8 mouse cellular contexts compared by ENCODE assay signal in genomic region chr2:163016916-163017743, GRCm38 (mm10). TPM values are rescaled to one million over a fixed set of nuclear protein-coding genes. Genes with fewer than 3 reads are reported as not detected.
DNase-seq lines count a peak whose midpoint lies in the region; ATAC-seq lines count a peak whose summit lies in the region.

TSS of gene Ift52 (plus strand) at chr2:163017354.

- H3K27ac ChIP-seq in brown adipose tissue, adult 24 weeks (replicated peaks; ENCODE audit: low read depth, low read length), result peak within 1 kb of the TSS; percentile 70
- H3K27ac ChIP-seq in heart, embryonic 13.5 days (replicated peaks), result peak within 1 kb of the TSS; percentile 60
- peak within 1 kb of the TSS; percentile 66 for H3K27ac ChIP-seq in liver, embryonic 12.5 days
- H3K27ac ChIP-seq in stomach, embryonic 15.5 days, result peak within 1 kb of the TSS; percentile 77

- peak; percentile 94 for ATAC-seq in heart, embryonic 13.5 days (ENCODE audit: extremely low read depth, insufficient number of reproducible peaks, low FRiP score, low TSS enrichment)
- peak; percentile 96 for ATAC-seq in liver, embryonic 12.5 days
- ATAC-seq in stomach, embryonic 15.5 days (ENCODE audit: insufficient read depth, low FRiP score, low read depth), result peak; percentile 92

- H3K4me2 ChIP-seq in heart, embryonic 13.5 days, result peak within 1 kb of the TSS; percentile 74
- H3K4me2 ChIP-seq in liver, embryonic 12.5 days, result peak within 1 kb of the TSS; percentile 68
- H3K4me2 ChIP-seq in stomach, embryonic 15.5 days, result peak within 1 kb of the TSS; percentile 47

- DNase-seq in CD4-positive, CD25-positive, alpha-beta regulatory T cell, adult 2 months (ENCODE audit: low read depth, low spot score), result peak; percentile 94
- DNase-seq in fat pad, adult 2 months (ENCODE audit: extremely low read depth, low read depth, low spot score), result peak; percentile 11
- peak; percentile 96 for DNase-seq in kidney, postnatal 10 days
- DNase-seq in natural killer cell, adult 2 months (ENCODE audit: low spot score in 2 of 2), result peak; percentile 88 to 89

- 0 out of 2 replicates have a peak, but pooled peaks cover 5% of the 10 kb centered on the region for H3K27me3 ChIP-seq in heart, embryonic 13.5 days (replicated peaks)
- no peaks in the 10 kb centered on the region; the same call in 1 of the 2 replicates for H3K27me3 ChIP-seq in liver, embryonic 12.5 days (replicated peaks)
- no peaks in the 10 kb centered on the region for H3K27me3 ChIP-seq in stomach, embryonic 15.5 days (replicated peaks)

- no peaks in the 10 kb centered on the region; the same call in 1 of the 2 replicates for H3K4me1 ChIP-seq in brown adipose tissue, adult 24 weeks (ENCODE audit: control insufficient read depth, insufficient read depth, insufficient read length, low read length)
- peaks cover 11% of the 10 kb centered on the region for H3K4me1 ChIP-seq in heart, embryonic 13.5 days
- peaks cover 13% of the 10 kb centered on the region for H3K4me1 ChIP-seq in liver, embryonic 12.5 days
- H3K4me1 ChIP-seq in stomach, embryonic 15.5 days, result peaks cover 5% of the 10 kb centered on the region; the same call in 1 of the 2 replicates

- no peaks in the 10 kb centered on the region for H3K36me3 ChIP-seq in heart, embryonic 13.5 days
- H3K36me3 ChIP-seq in liver, embryonic 12.5 days, result no peaks in the 10 kb centered on the region
- no peaks in the 10 kb centered on the region for H3K36me3 ChIP-seq in stomach, embryonic 15.5 days

- WGBS in heart, embryonic 13.5 days, result under 1% methylated on average over 57 of the region's 57 CpGs
- 1% methylated on average over 57 of the region's 57 CpGs for WGBS in liver, embryonic 12.5 days (ENCODE audit: insufficient replicate concordance)
- under 1% methylated on average over 57 of the region's 57 CpGs for WGBS in stomach, embryonic 15.5 days

- peak within 1 kb of the TSS; percentile 92 for H3K9ac ChIP-seq in heart, embryonic 13.5 days
- H3K9ac ChIP-seq in liver, embryonic 12.5 days, result peak within 1 kb of the TSS; percentile 81
- peak within 1 kb of the TSS; percentile 48 for H3K9ac ChIP-seq in stomach, embryonic 15.5 days

- no peaks in the 10 kb centered on the region for H3K9me3 ChIP-seq in heart, embryonic 13.5 days
- H3K9me3 ChIP-seq in liver, embryonic 12.5 days (replicated peaks), result no peaks in the 10 kb centered on the region
- no peaks in the 10 kb centered on the region for H3K9me3 ChIP-seq in stomach, embryonic 15.5 days

- peak within 1 kb of the TSS; percentile 93 for H3K4me3 ChIP-seq in brown adipose tissue, adult 24 weeks (ENCODE audit: insufficient read depth, low read depth, low read length)
- H3K4me3 ChIP-seq in heart, embryonic 13.5 days, result peak within 1 kb of the TSS; percentile 93
- peak within 1 kb of the TSS; percentile 88 for H3K4me3 ChIP-seq in liver, embryonic 12.5 days
- peak within 1 kb of the TSS; percentile 62 for H3K4me3 ChIP-seq in stomach, embryonic 15.5 days (replicated peaks)

RNA-seq across cellular contexts. Expression of gene Ift52, which starts in this region (rescaled TPM):
- polyA plus RNA-seq in brown adipose tissue, adult 24 weeks (2012; ENCODE audit: insufficient read depth, insufficient read length, missing spikeins), result 23.2 and 25.6 TPM in 2 replicates
- 35.3 and 37.3 TPM in 2 replicates for polyA plus RNA-seq in heart, embryonic 13.5 days (2015; fragmentation: Nextera tagmentation; extraction: Ambion mirVana)
- 24.4 and 25.9 TPM in 2 replicates for polyA plus RNA-seq in liver, embryonic 12.5 days (2016; fragmentation: Nextera tagmentation; extraction: Ambion mirVana)
- polyA plus RNA-seq in stomach, embryonic 15.5 days (2015; fragmentation: Nextera tagmentation; extraction: Ambion mirVana), result 43.2 and 45.5 TPM in 2 replicates

Comparison
In these comparisons a context has a peak if more than half of its experiments do, and no peak if none do; other contexts are left out.
1. Peak in every context shown above with its lines: DNase-seq, ATAC-seq, H3K4me3 ChIP-seq and H3K27ac ChIP-seq.
2. DNase-seq: peak in every context shown above with its lines; median percentile 96 in kidney, postnatal 10 days; 94 in CD4-positive, CD25-positive, alpha-beta regulatory T cell, adult 2 months; 88 in natural killer cell, adult 2 months; 11 in fat pad, adult 2 months.